16 mouse cellular contexts compared by ENCODE assay signal in the genomic region with DNA sequence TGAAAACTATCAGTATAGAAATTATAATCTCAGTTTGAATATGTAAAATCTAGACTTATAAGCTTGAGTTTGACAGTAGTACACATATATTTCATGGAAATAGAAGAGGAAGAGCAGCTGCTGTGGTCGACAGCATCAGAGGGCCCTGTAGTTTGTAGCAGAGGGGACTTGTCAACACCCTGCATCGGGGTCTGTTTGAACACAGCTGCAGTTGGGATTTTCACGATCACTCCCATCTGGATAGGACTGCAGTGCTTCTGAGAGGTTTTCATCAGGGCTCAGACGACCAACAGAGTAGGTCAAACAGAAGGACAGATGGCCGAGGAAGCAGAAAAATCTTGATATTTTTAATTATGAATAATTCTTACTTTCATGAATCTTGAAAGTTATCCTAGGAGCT.
"Had no signal": no experiment of that assay in that cellular context is flagged by ENCODE, and none has a peak within 500 bp of the region (broad histone marks: within the 10 kb centered on the region; RNA-seq: fewer than 3 reads in every experiment).

No protein-coding gene starts in this region.

- H3K27me3 ChIP-seq: liver, embryonic 15.5 days; lung, embryonic 15.5 days; megakaryocyte, embryonic 14.5 days; midbrain, embryonic 12.5 days; neural tube, embryonic 13.5 days had no signal

- H3K9me3 ChIP-seq: liver, embryonic 15.5 days; lung, embryonic 15.5 days; midbrain, embryonic 12.5 days; neural tube, embryonic 13.5 days had no signal

- H3K27ac ChIP-seq: layer of hippocampus, adult 2 months; liver, embryonic 15.5 days; lung, embryonic 15.5 days; macrophage; midbrain, embryonic 12.5 days; neural tube, embryonic 13.5 days had no signal

- H3K9ac ChIP-seq: liver, embryonic 15.5 days; lung, embryonic 15.5 days; midbrain, embryonic 12.5 days; neural tube, embryonic 13.5 days had no signal

- H3K4me3 ChIP-seq: layer of hippocampus, adult 2 months; liver, embryonic 15.5 days; lung, embryonic 15.5 days; megakaryocyte, embryonic 14.5 days; midbrain, embryonic 12.5 days; neural tube, embryonic 13.5 days had no signal

- H3K4me2 ChIP-seq: liver, embryonic 11.5 days; liver, embryonic 15.5 days; lung, embryonic 15.5 days; midbrain, embryonic 12.5 days; neural tube, embryonic 13.5 days had no signal

- ATAC-seq: intestine, postnatal 0 days; midbrain, embryonic 16.5 days had no signal

- H3K4me1 ChIP-seq: liver, embryonic 15.5 days; lung, embryonic 15.5 days; megakaryocyte, embryonic 14.5 days; midbrain, embryonic 12.5 days; neural tube, embryonic 13.5 days had no signal

- H3K36me3 ChIP-seq: liver, embryonic 15.5 days; lung, embryonic 15.5 days; midbrain, embryonic 12.5 days; neural tube, embryonic 13.5 days had no signal

- DNase-seq: kidney, postnatal 25 days; lung, postnatal 14 days; retina, postnatal 1 day; right cerebral cortex, postnatal 4 days; spleen, adult 18-20 months; thymus, postnatal 36 days had no signal
